Mouse (Mus musculus) lung, postnatal 10 days (tissue): ENCODE results near the gene Ahcyl1.
A peak's percentile ranks its signal among the peaks of the same experiment; 100 is the strongest.

Experiments
- DNase-seq: peaks from one replicate; pipeline ENCODE4 v3.0.0; 2021

Ahcyl1 gene

DNA sequence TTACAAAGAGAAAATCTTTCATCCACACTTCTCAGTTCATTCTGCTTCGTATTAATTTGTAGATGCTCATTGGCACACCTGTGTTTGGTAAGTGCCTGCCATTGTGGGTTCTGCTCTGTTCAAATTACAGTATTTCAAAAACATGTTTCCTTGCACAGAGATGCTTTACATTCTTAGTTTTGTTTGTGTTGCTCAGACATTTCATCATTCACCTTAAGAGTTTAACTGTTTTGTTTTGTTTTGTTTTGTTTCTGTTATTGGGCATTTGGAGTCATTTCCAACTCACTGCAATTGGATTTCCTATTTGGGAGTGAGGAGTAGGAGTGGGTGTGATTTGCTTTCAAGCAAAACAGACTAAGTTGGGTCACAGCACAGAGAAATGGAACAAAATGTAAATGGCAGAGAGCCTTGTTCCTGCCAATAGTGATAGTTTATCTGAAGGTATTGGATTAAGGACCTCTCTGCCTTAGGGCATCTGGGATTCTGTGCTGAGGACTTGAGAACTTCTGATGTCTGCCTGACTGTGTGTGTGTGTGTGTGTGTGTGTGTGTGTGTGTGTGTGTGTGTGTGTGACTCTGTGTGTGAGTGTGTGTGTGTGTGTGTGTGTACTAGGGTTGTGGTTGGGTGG is 5.5 kb upstream of the Ahcyl1 start:
- no peak for DNase-seq

DNA sequence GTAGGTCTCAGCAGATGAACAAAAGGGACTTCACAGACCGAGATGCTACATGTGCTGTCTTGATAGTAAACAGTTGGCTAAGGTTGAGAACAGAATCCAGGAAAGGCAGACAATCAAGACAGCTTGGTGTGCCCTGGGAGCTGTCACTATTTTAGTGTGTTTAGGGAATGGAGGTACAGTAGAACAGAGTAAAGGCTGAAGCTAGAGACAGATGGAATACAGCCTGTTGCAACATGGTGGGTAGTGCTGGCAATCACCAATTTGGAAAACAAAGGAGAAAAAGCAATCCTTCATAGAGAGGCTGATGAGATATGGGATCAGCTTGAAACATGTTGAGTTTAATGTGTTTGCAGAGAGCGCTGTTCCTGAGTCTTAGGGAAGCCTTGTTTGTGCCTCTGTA is 4.3 kb upstream of the Ahcyl1 start:
- no peak for DNase-seq

DNA sequence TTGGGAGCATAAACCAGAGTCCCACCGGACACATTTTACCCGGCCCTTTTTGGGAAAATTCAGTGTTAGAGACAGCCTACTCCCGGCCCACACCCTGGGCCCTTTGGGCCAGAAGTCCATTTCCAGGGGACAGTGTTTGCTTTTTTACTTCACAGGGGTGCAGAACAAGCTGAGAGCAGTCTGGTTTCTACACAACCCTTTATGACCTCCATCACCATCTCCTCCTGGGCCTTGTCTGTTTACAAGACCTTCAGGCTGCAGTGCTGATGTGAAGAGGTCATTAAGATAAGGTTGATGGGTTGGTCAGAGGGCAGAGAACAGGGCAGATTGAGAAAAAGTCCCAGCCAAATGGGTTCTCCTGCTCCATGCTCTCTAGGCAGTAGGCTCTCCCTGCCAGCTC is 550 bp upstream of the Ahcyl1 start:
- no peak for DNase-seq

- no peak for DNase-seq
Observed at GRCm38 (mm10) chr3:107695219-107695947, 977 bp downstream of the Ahcyl1 start.

GRCm38 (mm10) chr3:107694256-107694900 is 2.0 kb downstream of the Ahcyl1 start:
- DNase-seq, result no peak

GRCm38 (mm10) chr3:107690366-107690765 is 6.0 kb downstream of the Ahcyl1 start:
- no peak for DNase-seq

DNA sequence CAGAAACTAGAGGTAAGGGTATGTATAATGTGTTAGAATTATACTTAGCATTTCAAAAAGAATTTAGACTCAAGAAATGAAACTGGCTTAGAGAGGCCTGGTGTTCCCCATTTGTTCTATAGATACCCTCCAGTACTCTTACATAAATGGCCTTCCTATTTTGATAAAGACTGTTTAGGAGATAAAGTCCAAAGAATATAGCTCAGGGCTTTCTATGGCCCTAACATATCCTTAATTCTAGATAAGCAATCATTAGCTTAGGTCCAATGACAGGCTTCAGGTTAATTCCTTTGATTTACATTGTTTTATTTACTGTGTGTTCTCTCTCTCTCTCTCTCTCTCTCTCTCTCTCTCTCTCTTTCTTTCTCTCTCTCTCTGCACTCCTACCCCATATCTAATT is 7.1 kb downstream of the Ahcyl1 start:
- no peak for DNase-seq

GRCm38 (mm10) chr3:107688236-107688635 is 8.1 kb downstream of the Ahcyl1 start:
- DNase-seq, result no peak

DNA sequence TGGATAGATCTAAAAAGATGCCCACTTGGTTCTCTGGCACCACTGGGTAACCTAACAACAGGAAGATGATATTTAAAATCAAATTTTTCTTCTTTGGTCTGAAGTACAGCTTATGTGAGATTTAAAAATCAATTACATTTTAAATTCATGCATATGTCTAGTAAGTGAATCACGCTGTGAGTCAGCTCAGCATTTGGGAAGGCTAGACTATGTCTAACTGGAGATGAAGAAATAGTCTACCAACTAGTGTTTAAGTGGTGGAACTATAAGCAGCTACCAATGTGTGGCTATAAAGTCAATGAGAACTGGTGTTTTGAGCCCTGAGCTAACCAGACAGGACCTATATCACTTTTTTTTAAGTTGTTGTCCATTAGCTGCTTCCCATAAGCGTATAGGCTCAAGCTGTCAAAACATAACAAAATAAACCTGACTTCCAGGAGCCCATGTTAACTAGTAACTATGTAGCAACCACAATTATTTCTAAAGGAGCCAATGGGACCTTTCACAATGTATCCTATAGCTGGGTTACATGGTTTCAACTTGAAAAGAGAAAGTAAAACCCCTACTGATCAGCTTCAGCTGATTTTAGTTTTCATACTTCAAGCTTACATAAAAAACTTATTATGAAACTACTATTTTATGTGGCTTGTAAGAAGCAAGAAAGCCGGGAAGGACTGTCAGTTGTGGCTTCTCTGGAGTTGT is 9.9 kb downstream of the Ahcyl1 start:
- no peak for DNase-seq

GRCm38 (mm10) chr3:107685652-107686051 is 10.7 kb downstream of the Ahcyl1 start:
- DNase-seq, result no peak

- DNase-seq, result no peak
Observed at GRCm38 (mm10) chr3:107683587-107683986, 12.8 kb downstream of the Ahcyl1 start.

- DNase-seq, result peak; percentile 56
Observed at GRCm38 (mm10) chr3:107680790-107681576, 15.4 kb downstream of the Ahcyl1 start.

DNA sequence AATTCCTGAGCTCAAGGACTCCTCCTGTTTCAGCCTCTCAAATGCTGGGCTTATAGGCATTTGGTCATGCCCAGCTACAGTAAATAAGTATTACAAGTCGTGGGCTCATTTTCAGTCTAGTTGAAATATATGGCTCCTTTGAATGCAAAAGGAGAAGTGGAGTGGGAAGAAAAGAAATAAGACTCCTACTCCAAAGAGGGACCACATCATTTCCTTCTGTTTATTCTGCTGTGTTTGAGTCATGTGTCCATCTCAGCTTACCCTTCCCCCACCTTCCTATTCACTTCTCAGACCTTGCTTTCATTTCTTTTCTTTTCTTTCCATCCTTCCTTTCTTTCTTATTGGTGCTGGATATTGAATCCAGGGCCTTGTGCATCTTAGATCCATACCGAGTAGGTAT is 24.9 kb downstream of the Ahcyl1 start:
- no peak for DNase-seq

- DNase-seq, result no peak
Observed at GRCm38 (mm10) chr3:107670500-107670899, 25.9 kb downstream of the Ahcyl1 start.

- no peak for DNase-seq
Observed at GRCm38 (mm10) chr3:107668786-107669185, 27.6 kb downstream of the Ahcyl1 start.

- DNase-seq, result no peak
Observed at GRCm38 (mm10) chr3:107667426-107667825, 28.9 kb downstream of the Ahcyl1 start.

- no peak for DNase-seq
Observed at GRCm38 (mm10) chr3:107664641-107665040, 31.7 kb downstream of the Ahcyl1 start.

- DNase-seq, result no peak
Observed at GRCm38 (mm10) chr3:107659000-107659399, 37.4 kb downstream of the Ahcyl1 start.

GRCm38 (mm10) chr3:107656888-107657287 is 39.5 kb downstream of the Ahcyl1 start:
- DNase-seq, result no peak

GRCm38 (mm10) chr3:107656151-107656550 is 40.2 kb downstream of the Ahcyl1 start:
- DNase-seq, result no peak

- DNase-seq, result no peak
Observed at GRCm38 (mm10) chr3:107655491-107655890, 40.9 kb downstream of the Ahcyl1 start.

DNA sequence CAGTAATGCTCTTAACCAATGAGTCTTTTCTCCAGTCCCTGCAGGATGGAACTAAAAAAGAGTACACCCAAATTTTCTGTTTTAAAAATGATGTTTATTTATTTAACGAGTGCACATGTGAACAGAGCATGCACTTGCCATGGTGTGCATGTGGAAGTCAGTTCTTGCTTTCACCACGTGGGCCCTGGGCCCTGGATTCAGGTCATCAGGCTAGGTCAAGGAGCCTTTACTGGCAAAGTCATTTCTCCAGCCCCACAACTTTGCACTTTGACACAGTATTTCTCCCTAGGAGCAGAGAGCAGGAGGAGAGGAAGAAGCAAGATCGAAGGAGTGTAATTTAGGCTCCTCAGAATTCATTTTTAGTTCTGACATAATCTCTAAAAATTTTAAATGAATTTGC is 41.5 kb downstream of the Ahcyl1 start:
- no peak for DNase-seq

DNA sequence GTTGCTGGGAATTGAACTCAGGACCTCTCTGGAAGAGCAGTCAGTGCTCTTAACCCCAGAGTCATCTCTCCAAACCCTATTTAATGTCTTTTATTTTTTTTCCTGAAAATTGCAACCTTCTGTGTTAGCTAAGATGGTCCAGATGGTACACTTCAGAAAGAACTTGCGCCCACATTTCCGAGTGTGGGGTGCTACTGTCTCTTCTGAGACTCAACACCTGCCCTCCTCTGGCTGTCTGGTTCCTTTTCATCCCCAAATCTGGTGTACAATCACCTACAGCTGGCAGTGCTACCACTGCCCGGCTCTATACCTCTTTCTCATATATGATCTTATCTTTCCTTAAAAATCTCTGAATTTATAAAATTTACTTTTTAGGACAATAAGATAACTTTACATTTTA is 43.4 kb downstream of the Ahcyl1 start:
- DNase-seq, result no peak
